Comparison of ENCODE assay signal across 24 mouse cellular contexts in the genomic region with DNA sequence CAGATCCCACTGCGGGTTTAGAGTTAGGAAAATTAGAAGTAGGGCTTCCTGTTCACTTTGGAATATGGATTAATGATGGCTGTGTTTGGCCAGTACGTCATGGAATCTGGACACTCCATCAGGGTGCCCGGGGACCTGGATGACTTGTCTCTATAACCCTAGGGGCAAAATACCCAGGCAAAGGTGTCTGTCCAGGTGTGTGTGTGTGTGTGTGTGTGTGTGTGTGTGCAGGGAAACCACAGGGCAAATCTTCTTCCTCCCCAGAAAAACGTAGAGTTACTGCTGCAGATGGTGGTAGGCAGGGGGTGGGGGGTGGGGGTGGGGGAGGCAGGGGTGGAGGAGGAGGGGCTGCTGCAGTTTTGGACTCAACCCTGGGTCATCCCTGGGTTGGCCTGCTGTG. TPM values are rescaled to one million over a fixed set of nuclear protein-coding genes. Genes with fewer than 3 reads are reported as not detected.
"Had no signal": no experiment of that assay in that cellular context is flagged by ENCODE, and none has a peak within 500 bp of the region (broad histone marks: within the 10 kb centered on the region; RNA-seq: fewer than 3 reads in every experiment).

No protein-coding gene starts in this region.

- DNase-seq: kidney, adult 8-10 months; kidney, postnatal 10 days; layer of hippocampus, postnatal 36 days; liver, embryonic 13.5 days; lung, embryonic 14.5 days; midbrain, embryonic 14.5 days; right cerebral cortex, postnatal 14 days; right cerebral cortex, postnatal 4 days had no signal

- H3K4me3 ChIP-seq: intestine, embryonic 15.5 days; kidney, embryonic 15.5 days; left cerebral cortex, adult 2 months; liver, embryonic 13.5 days; megakaryocyte, embryonic 14.5 days; midbrain, embryonic 10.5 days; neural tube, embryonic 12.5 days; neural tube, embryonic 15.5 days had no signal

- H3K27ac ChIP-seq: intestine, embryonic 15.5 days; kidney, embryonic 15.5 days; liver, embryonic 13.5 days; macrophage; midbrain, embryonic 10.5 days; neural tube, embryonic 12.5 days; neural tube, embryonic 15.5 days; stomach, postnatal 0 days had no signal

RNA-seq across cellular contexts. Expression of a gene that starts 1.3 kb away (rescaled TPM):
- polyA plus RNA-seq: lung, embryonic 14.5 days; lung, postnatal 0 days; macrophage had no signal

RNA-seq across cellular contexts. Expression of a gene that starts 13.3 kb away (rescaled TPM):
- polyA plus RNA-seq: intestine, embryonic 15.5 days; kidney, embryonic 15.5 days; limb, embryonic 11.5 days; limb, embryonic 14.5 days; liver, adult 2 months; liver, embryonic 13.5 days; liver, embryonic 16.5 days; lung, embryonic 14.5 days; macrophage; midbrain, embryonic 10.5 days; midbrain, embryonic 14.5 days; neural tube, embryonic 12.5 days; stomach, embryonic 14.5 days; urinary bladder, adult 2 months had no signal
